Mouse (Mus musculus): ENCODE results near the gene Btc. TPM values are rescaled to one million over a fixed set of nuclear protein-coding genes. Genes with fewer than 3 reads are reported as not detected.

Btc gene
- 1.6 and 1.7 TPM in 2 replicates for polyA plus RNA-seq (2015; fragmentation: Nextera tagmentation; extraction: Ambion mirVana)

DNA sequence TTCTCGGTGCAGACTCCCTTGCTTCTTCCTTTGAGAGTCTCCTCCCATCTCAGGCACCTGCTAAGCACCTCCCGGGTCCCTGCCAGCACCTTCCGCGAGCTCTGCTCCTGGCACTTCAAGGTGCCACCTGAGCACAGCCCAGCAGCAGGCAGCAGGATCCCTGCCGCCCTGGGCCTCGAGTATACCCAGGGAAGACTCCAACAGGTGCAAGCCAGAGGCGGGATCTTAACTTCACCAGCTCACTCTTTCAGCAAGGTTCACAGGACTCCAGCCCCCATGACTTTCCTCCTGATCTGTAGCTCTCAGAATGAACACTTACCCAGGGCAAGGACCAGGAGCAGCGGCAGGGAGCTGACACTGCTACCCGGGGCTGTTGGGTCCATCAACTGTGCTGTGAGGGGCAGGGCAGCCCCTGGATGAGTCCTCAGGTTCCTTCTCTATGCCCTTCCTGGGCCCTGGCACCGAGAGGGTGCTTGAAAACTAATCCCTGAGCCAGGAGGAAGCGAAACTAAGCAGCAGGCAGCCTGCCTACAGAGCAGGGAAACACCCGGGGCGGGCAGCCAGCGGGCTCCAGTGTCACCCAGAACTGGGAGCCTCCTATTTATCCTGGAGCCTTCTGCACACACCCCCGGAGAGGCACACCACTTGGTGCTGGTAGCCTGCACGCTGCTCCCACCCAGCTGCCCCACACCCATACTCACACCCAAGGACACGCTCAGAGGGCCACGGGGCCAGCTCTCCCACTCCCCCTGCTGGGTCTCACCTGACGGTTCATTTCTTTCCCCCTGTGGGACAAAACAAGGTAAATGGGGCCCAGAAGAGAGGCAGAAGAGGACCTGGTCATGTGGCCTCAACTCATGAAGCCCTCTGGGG lies at the start of gene Btc:
Gene Btc, minus strand, starts transcription at position 656 of the 873 bp plus-strand sequence.
- peaks cover 10% of the 10 kb centered on the region for H3K4me1 ChIP-seq
- H3K36me3 ChIP-seq: no peaks in the 10 kb centered on the region
- peak; percentile 79 for ATAC-seq (ENCODE audit: insufficient number of reproducible peaks, insufficient read depth, low FRiP score, low TSS enrichment, low read depth)
- no peaks in the 10 kb centered on the region; the same call in 1 of the 2 replicates for H3K27me3 ChIP-seq
- WGBS: 8% methylated on average over 19 of the region's 19 CpGs
- H3K9ac ChIP-seq: peak within 1 kb of the TSS; percentile 67
- no peaks in the 10 kb centered on the region for H3K9me3 ChIP-seq
- peak within 1 kb of the TSS; percentile 51; the same call in 1 of the 2 replicates for H3K27ac ChIP-seq
- peak within 1 kb of the TSS; percentile 42 for H3K4me3 ChIP-seq
- peak within 1 kb of the TSS; percentile 69 for H3K4me2 ChIP-seq

DNA sequence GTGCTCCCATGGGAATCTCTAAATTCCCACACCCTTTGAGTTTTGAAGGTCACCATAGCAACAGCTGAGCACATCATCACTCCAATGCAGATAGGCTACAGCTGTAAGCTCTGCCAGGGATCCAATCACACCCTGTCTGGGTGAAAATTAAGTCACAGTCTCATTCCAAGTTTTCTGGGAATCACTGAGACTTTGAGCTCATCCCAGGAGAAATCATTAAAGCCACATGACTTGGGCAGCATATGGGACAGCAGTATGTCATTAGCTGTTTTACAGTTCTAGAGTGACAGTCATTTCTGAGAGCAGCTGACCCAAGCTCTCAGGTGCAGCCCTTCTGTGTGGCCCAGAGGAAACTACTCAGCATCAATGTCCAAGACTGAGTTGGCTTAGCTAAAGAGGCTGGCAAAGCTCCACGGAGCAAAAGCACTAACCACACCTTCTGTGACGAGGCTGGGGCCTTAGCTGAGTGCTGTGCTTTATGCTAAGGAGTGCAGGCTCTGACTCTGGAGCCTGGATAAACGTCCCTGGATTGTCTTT lies 42.3 kb upstream of the Btc start:
- no peak; the same call in 1 of the 2 replicates for ATAC-seq (ENCODE audit: insufficient number of reproducible peaks, insufficient read depth, low FRiP score, low TSS enrichment, low read depth)
- Histone ChIP-seq H3K27me3 (no peaks in the 10 kb centered on the region), H3K9ac (no peak overlapping the region), H3K4me3 (no peak overlapping the region), H3K27ac (no peak overlapping the region), H3K4me1 (no peaks in the 10 kb centered on the region), H3K9me3 (no peaks in the 10 kb centered on the region), H3K36me3 (no peaks in the 10 kb centered on the region), H3K4me2 (no peak overlapping the region)
- WGBS: 41% methylated on average over 3 of the region's 3 CpGs

GRCm38 (mm10) chr5:91436563-91436962 lies 33.8 kb upstream of the Btc start:
- 66% methylated on average over 6 of the region's 6 CpGs for WGBS
- H3K9me3 ChIP-seq: no peaks in the 10 kb centered on the region
- H3K4me2 ChIP-seq: no peak overlapping the region
- ATAC-seq (ENCODE audit: insufficient number of reproducible peaks, insufficient read depth, low FRiP score, low TSS enrichment, low read depth): no peak
- H3K36me3 ChIP-seq: no peaks in the 10 kb centered on the region
- no peak overlapping the region for H3K9ac ChIP-seq
- H3K27ac ChIP-seq: no peak overlapping the region
- H3K4me1 ChIP-seq: no peaks in the 10 kb centered on the region
- H3K27me3 ChIP-seq: no peaks in the 10 kb centered on the region
- H3K4me3 ChIP-seq: no peak overlapping the region

GRCm38 (mm10) chr5:91434723-91435658 lies 32.2 kb upstream of the Btc start:
- Histone ChIP-seq H3K36me3 (no peaks in the 10 kb centered on the region), H3K9me3 (no peaks in the 10 kb centered on the region), H3K4me3 (no peak overlapping the region), H3K9ac (no peak overlapping the region), H3K4me1 (no peaks in the 10 kb centered on the region), H3K27ac (no peak overlapping the region), H3K27me3 (no peaks in the 10 kb centered on the region), H3K4me2 (no peak overlapping the region)
- 80% methylated on average over 6 of the region's 6 CpGs for WGBS
- ATAC-seq (ENCODE audit: insufficient number of reproducible peaks, insufficient read depth, low FRiP score, low TSS enrichment, low read depth): peak; percentile 17; the same call in 1 of the 2 replicates

DNA sequence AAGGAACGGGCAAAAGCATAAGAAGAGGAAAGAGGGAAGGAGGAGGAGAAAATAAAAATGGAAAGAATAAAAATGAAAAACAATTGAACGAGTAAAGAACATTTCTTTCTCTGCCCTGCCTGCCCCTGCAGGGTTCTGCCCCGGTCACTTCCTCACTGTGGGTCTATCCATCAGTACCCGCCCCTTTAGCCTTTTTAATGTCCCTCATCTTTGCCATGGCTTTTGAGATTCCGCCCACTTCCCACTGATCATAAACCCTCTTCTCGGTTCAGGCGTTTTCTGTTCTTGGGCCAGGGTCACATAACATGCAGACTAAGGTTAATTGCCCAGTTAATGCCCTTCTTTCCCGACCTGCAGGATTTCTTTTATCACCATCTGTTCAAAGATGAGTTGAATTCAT lies 25.8 kb upstream of the Btc start:
- Histone ChIP-seq H3K9me3 (no peaks in the 10 kb centered on the region), H3K4me3 (no peak overlapping the region), H3K27ac (no peak overlapping the region), H3K36me3 (no peaks in the 10 kb centered on the region), H3K4me1 (no peaks in the 10 kb centered on the region), H3K9ac (no peak overlapping the region), H3K27me3 (no peaks in the 10 kb centered on the region), H3K4me2 (no peak overlapping the region)
- ATAC-seq (ENCODE audit: insufficient number of reproducible peaks, insufficient read depth, low FRiP score, low TSS enrichment, low read depth): no peak
- 62% methylated on average over 8 of the region's 8 CpGs for WGBS

- H3K36me3 ChIP-seq: no peaks in the 10 kb centered on the region
- no peak for ATAC-seq (ENCODE audit: insufficient number of reproducible peaks, insufficient read depth, low FRiP score, low TSS enrichment, low read depth)
- WGBS: 73% methylated on average over 8 of the region's 8 CpGs
- H3K4me2 ChIP-seq: no peak overlapping the region
- H3K4me3 ChIP-seq: no peak overlapping the region
- no peak overlapping the region for H3K27ac ChIP-seq
- no peaks in the 10 kb centered on the region for H3K4me1 ChIP-seq
- no peaks in the 10 kb centered on the region for H3K27me3 ChIP-seq
- H3K9ac ChIP-seq: no peak overlapping the region
- H3K9me3 ChIP-seq: no peaks in the 10 kb centered on the region
These were observed 11.0 kb upstream of the Btc start for GRCm38 (mm10) chr5:91413814-91414213.

DNA sequence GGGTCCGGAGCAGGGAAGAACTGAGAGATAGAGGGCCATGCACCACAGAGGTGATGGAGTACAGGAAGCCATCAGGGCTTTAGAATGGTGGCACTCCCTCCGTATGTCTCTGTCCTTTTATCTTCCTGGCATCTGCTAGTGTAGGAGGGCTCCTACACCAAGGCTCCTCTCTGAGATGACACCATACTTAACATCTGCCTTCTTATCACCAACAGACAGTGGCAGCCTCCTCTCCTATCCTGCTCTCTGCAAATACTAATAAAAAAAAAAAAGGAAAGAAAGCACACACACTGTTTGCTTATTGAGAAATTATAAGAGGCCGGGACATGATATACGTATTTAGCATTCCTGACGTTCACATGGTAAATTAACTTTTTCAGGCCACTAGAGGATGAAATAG lies 1.5 kb upstream of the Btc start:
- no peaks in the 10 kb centered on the region; the same call in 1 of the 2 replicates for H3K27me3 ChIP-seq
- no peak overlapping the region for H3K9ac ChIP-seq
- H3K4me1 ChIP-seq: peaks cover 10% of the 10 kb centered on the region
- no peak overlapping the region for H3K4me2 ChIP-seq
- H3K9me3 ChIP-seq: no peaks in the 10 kb centered on the region
- H3K36me3 ChIP-seq: no peaks in the 10 kb centered on the region
- no peak for ATAC-seq (ENCODE audit: insufficient number of reproducible peaks, insufficient read depth, low FRiP score, low TSS enrichment, low read depth)
- no peak overlapping the region for H3K4me3 ChIP-seq
- 71% methylated on average over 5 of the region's 5 CpGs for WGBS
- no peak overlapping the region for H3K27ac ChIP-seq

DNA sequence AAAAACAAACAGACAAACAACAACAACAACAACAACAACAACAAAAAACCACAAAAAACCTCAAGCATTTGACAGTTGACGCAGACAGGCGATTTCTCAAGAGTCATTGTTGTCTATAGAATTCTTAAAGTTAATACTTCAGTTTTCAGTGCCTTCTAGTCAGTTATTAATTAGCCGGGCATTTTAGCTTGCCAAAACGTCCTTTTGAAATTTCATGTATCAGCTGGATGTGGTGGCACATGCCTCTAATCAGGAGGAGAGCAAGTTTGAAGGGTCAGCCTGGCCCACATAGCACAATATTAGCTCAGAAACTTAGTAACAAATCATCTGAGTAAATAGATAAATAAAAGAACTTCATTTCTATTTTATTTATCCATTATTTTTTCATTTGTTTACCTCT lies 487 bp upstream of the Btc start:
- no peak for ATAC-seq (ENCODE audit: insufficient number of reproducible peaks, insufficient read depth, low FRiP score, low TSS enrichment, low read depth)
- Histone ChIP-seq H3K36me3 (no peaks in the 10 kb centered on the region), H3K4me3 (no peak overlapping the region), H3K27me3 (no peaks in the 10 kb centered on the region; the same call in 1 of the 2 replicates), H3K9me3 (no peaks in the 10 kb centered on the region), H3K4me1 (peaks cover 10% of the 10 kb centered on the region), H3K27ac (no peak overlapping the region), H3K4me2 (peak overlapping the region; percentile 69), H3K9ac (no peak overlapping the region)
- 73% methylated on average over 4 of the region's 4 CpGs for WGBS

DNA sequence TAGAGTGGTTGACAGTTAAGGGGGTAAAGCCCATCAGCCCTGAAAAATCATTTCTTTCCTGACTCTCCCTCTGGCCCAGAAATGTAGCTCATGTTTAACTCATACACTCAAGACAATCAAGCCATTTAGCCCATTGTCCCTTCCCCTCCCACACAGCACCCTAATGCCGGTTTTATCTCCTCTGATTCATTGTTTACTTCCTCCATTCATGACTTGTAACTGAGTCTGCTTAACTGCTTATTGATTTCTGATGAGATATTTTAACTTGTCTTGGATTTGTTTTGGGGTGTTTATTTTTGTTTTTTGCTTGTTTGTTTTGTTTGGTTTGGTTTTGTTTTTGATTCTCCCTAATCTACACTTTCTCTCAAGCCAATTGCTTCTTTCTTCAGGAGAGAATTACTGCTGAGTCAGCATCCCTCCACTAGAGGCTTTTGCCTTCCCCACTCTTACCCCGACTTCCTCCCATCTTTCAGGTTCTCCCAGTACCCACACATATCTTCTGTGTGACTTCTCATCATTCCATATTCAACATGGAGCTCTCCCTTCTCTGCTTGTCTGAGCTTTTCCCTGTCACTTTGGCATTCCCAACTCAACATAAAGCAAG lies 2.2 kb downstream of the Btc start:
- no peak overlapping the region for H3K9ac ChIP-seq
- 47% methylated on average over 2 of the region's 2 CpGs for WGBS
- no peaks in the 10 kb centered on the region for H3K36me3 ChIP-seq
- no peak for ATAC-seq (ENCODE audit: insufficient number of reproducible peaks, insufficient read depth, low FRiP score, low TSS enrichment, low read depth)
- H3K9me3 ChIP-seq: no peaks in the 10 kb centered on the region
- H3K4me2 ChIP-seq: no peak overlapping the region
- no peaks in the 10 kb centered on the region; the same call in 1 of the 2 replicates for H3K27me3 ChIP-seq
- H3K4me3 ChIP-seq: no peak overlapping the region
- peaks cover 10% of the 10 kb centered on the region for H3K4me1 ChIP-seq
- no peak overlapping the region for H3K27ac ChIP-seq

- no peaks in the 10 kb centered on the region for H3K27me3 ChIP-seq
- no peak overlapping the region for H3K27ac ChIP-seq
- H3K36me3 ChIP-seq: no peaks in the 10 kb centered on the region
- H3K9ac ChIP-seq: no peak overlapping the region
- H3K4me2 ChIP-seq: no peak overlapping the region
- H3K4me3 ChIP-seq: no peak overlapping the region
- no peaks in the 10 kb centered on the region for H3K4me1 ChIP-seq
- 65% methylated on average over 2 of the region's 2 CpGs for WGBS
- no peak for ATAC-seq (ENCODE audit: insufficient number of reproducible peaks, insufficient read depth, low FRiP score, low TSS enrichment, low read depth)
- H3K9me3 ChIP-seq: no peaks in the 10 kb centered on the region
These were observed 27.3 kb downstream of the Btc start for GRCm38 (mm10) chr5:91375467-91375866.

DNA sequence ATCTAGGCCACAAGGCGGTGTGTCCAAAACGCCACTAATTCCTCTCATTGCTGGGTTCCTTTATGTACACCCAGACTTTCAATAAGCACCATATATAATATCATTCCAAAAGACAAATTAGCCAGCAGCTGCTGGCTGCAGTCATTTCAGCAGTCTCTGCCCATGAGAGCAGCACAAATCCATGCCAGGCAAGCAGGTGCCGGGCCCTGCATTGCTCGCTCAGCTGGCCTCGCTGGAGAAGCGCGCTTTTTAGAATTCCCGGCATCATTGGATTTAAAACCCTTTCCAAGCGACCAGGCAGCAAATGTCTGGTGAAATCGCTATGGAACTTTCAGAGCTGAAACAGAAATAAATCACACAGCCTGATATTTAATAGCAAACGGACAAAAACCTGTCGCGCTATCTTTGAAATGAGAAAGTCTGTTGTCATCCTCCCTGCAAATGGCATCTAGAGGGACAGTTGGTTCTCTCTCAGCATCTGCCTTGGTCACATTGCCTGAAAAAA lies 34.7 kb downstream of the Btc start:
- no peaks in the 10 kb centered on the region for H3K36me3 ChIP-seq
- H3K4me1 ChIP-seq: no peaks in the 10 kb centered on the region
- ATAC-seq (ENCODE audit: insufficient number of reproducible peaks, insufficient read depth, low FRiP score, low TSS enrichment, low read depth): no peak
- H3K27ac ChIP-seq: no peak overlapping the region
- H3K9ac ChIP-seq: no peak overlapping the region
- H3K9me3 ChIP-seq: no peaks in the 10 kb centered on the region
- H3K4me3 ChIP-seq: no peak overlapping the region
- WGBS: 92% methylated on average over 13 of the region's 13 CpGs
- H3K4me2 ChIP-seq: no peak overlapping the region
- no peaks in the 10 kb centered on the region for H3K27me3 ChIP-seq
